Mouse (Mus musculus) thymus, adult 2 months (tissue): ENCODE measurements around the gene Gm10382. TPM values are rescaled to one million over a fixed set of nuclear protein-coding genes. Genes with fewer than 3 reads are reported as not detected.

Source experiments
- DNase-seq: peaks from one replicate; pipeline ENCODE4 v3.0.0; 2021
- H3K27ac ChIP-seq: fragments of 200-500 bp; 2 replicates; pipeline ENCODE4 v1.5.1; 2012; ENCODE audit warnings: low read length, control low read depth; ENCODE audit not compliant: control insufficient read depth, insufficient read depth
- H3K27me3 ChIP-seq: fragments of 200-500 bp; 2 replicates; pipeline ENCODE4 v1.6.1; 2012; ENCODE audit warnings: mild to moderate bottlenecking, low read length, moderate library complexity, mixed read lengths; ENCODE audit not compliant: control insufficient read depth, insufficient read depth
- H3K36me3 ChIP-seq: fragments of 200-500 bp; 2 replicates; pipeline ENCODE4 v1.6.1; 2012; ENCODE audit warnings: mild to moderate bottlenecking, low read length, moderate library complexity; ENCODE audit not compliant: control insufficient read depth, insufficient read depth
- H3K4me1 ChIP-seq: fragments of 200-500 bp; replicated peaks from 2 replicates; pipeline ENCODE4 v1.6.1; 2012; ENCODE audit warnings: low read length; ENCODE audit not compliant: control insufficient read depth, insufficient read depth
- H3K4me3 ChIP-seq: fragments of 200-500 bp; 2 replicates; pipeline ENCODE4 v1.5.1; 2012; ENCODE audit warnings: mild to moderate bottlenecking, low read length, control low read depth, moderate library complexity; ENCODE audit not compliant: control insufficient read depth, insufficient read depth
- CTCF ChIP-seq: fragments of 200-500 bp; IDR thresholded peaks from 2 replicates; pipeline ENCODE4 v1.5.1; 2012; ENCODE audit warnings: mild to moderate bottlenecking, control low read depth, low read length, moderate library complexity, borderline replicate concordance; ENCODE audit not compliant: control insufficient read depth, poor library complexity, insufficient read depth; ENCODE audit errors: extremely low read depth
- POLR2A ChIP-seq: fragments of 200-500 bp; IDR thresholded peaks from 2 replicates; pipeline ENCODE4 v1.6.1; 2012; ENCODE audit warnings: mild to moderate bottlenecking, low read length, control low read depth, moderate library complexity; ENCODE audit not compliant: control insufficient read depth, poor library complexity, insufficient read depth; ENCODE audit errors: extremely low read depth
- WGBS: fragments of 180-500 bp; shearing (Covaris S2); methylation state at CpG from one replicate; pipeline ENCODE4 v1.1.7; 2018; 5-methylcytosine and 5-hydroxymethylcytosine counted together
- polyA plus RNA-seq: library from polyadenylated mRNA; depleted of rRNA; stranded (reverse); fragments of >200 nt; gene quantifications from 2 replicates; pipeline ENCODE4 v1.2.3, GENCODE M21; 2012

Gene Gm10382
- polyA plus RNA-seq, 1 experiment, result 0.18 TPM

DNA sequence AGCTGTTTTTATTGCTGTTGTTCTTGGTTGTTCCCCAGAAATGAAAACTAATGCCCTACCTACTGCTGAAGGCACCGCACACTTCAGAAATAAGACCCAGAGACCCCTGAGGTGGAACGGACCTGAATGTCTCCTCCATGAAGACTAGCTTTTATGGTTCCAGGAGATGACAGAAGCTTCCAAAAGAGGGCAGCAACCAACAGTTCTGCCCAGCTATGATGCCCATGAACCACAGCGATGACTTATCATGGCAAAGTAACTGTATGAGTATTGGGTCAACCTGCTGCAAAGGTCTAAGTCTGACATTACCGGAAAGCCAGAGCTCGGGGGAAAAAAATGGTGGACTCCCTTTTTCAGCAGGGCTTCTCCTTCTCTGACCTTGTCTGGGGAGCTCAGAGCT lies 10.2 kb upstream of the Gm10382 start:
- TF ChIP-seq CTCF (no peak), POLR2A (no peak)
- WGBS, result 74% methylated on average over 5 of the region's 5 CpGs
- H3K4me3 ChIP-seq, result no peak overlapping the region
- no peak overlapping the region for H3K27ac ChIP-seq
- no peaks in the 10 kb centered on the region for H3K36me3 ChIP-seq
- H3K4me1 ChIP-seq, result peaks cover 19% of the 10 kb centered on the region
- no peak for DNase-seq
- H3K27me3 ChIP-seq, result no peaks in the 10 kb centered on the region

DNA sequence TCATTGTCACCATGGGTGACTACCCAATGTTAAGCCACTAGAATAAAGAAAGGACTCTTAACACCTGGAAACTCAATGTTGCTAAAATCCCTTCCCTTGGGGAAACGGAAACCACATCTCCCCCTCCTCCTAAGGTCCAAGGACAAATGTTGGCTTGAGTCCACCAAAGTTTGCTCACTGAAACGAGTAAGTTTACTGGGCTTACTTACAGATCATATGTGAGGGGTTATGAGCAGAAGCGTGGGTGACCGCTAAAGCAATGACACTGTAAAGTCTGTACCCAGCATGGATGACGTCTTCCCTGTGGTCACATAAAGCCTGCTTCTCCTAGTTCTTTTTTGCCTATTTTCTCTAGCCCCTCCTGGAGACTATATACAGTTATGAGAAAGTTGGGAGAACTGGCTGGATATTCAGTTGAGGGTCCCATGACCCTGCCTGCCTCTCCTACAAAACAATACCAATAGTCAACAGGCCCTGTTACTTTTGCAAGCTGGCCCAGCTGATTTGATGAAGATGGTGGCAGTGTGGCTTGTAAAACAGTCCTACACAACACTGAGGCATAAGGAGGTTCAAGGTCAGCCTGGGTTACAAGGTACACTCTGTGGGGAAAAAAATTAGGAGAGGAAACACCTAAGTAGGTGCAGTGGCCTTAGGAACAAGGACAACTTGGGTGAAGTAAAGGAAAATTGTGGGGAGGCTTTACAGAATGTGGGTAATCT lies 7.0 kb upstream of the Gm10382 start:
- 79% methylated on average over 5 of the region's 5 CpGs for WGBS
- no peak for DNase-seq
- no peak for TF ChIP-seq CTCF

DNA sequence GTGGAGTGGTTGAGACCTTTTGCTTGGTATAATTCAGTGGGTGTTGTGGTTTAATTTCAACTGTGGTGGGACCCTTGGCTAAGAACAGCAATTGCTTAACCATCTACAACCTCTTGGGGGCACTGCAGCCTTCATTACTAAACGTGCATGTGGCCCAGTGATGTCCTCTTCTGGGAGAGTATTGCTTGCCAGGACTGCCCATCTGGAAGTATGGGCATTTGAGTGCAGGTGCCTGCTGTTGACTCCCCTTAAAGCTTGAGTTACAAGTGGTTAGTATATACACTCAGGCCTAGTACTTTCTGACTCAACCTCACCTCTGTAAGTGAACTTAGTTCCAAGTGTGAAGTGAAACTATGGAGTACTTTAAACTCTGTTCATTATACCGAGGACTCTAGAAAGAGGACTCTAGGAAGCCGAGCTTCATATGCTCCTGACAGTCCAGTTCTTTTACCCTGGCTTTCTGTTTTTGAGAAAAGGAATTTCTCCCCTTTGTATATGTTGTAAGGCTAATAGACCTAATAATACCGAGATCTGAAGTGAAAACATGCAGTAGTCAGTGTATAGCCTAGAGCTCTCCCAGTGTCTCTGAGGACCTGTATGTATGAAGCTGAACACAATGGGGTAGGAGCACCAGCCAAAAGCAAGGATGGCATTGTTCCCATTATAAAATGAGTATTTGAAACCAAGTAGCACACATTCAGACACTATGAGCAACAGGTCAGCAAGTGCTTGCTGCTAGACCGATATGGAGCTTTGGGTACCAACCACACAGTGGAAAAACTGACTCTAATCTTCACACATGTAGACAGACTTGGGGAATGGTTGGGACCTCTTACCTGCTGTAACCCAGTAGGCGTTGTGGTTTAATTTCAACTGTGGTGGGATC lies 6.2 kb upstream of the Gm10382 start:
- 41% methylated on average over 6 of the region's 6 CpGs for WGBS
- Histone ChIP-seq H3K27me3 (no peaks in the 10 kb centered on the region), H3K4me3 (no peak overlapping the region), H3K36me3 (peaks cover 20% of the 10 kb centered on the region), H3K4me1 (no peaks in the 10 kb centered on the region; the same call in 1 of the 2 replicates), H3K27ac (no peak overlapping the region)
- TF ChIP-seq POLR2A, result no peak
- no peak for TF ChIP-seq CTCF
- peak; percentile 56 for DNase-seq

More for the DNA sequence above, 7.0 kb upstream of the Gm10382 start:
- Histone ChIP-seq H3K4me1 (peaks cover 7% of the 10 kb centered on the region), H3K27me3 (no peaks in the 10 kb centered on the region), H3K4me3 (no peak overlapping the region), H3K36me3 (peaks cover 20% of the 10 kb centered on the region), H3K27ac (no peak overlapping the region)

DNA sequence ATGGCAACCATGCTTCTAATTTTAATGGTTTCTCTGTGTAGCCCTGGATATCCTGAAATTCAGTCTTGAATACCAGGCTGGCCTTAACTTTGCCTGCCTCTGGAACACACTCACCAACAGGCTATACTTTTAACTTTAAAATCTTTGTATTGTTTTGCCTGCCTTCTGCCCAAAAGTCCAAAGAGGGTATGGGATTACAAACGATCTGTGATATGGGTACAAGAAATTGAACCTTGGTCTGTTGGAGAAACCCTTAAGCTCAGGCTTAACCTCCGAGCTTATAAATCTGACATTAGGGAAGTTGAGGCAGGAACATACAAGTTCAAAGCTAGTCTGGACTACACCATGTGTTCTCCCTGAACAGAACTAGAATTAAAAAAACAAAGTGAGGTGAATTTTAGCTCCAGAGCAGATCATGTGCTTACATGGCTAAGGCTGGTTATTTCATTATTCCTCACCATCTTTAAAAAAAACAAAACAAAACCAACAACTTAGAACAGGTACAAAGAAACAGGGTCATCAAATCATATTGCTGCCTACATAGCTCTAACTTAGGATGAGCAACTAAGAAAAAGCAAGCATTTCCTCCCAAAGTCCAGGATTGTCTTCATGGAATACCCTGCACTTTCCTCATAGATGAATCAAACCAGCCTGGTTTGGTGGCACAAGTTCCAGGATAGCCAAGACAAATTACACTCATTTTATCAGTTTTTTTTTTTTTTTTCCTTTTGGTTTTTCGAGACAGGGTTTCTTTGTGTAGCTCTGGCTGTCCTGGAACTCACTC lies 5.3 kb upstream of the Gm10382 start:
- Histone ChIP-seq H3K27ac (no peak overlapping the region), H3K36me3 (peaks cover 20% of the 10 kb centered on the region), H3K27me3 (no peaks in the 10 kb centered on the region), H3K4me3 (no peak overlapping the region), H3K4me1 (peaks cover 2% of the 10 kb centered on the region)
- WGBS, result 70% methylated on average over 3 of the region's 3 CpGs
- no peak for DNase-seq
- TF ChIP-seq CTCF, result no peak
- TF ChIP-seq POLR2A, result no peak

GRCm38 (mm10) chr5:125384512-125385214 lies 4.5 kb upstream of the Gm10382 start:
- DNase-seq, result no peak
- Histone ChIP-seq H3K27me3 (no peaks in the 10 kb centered on the region), H3K4me3 (no peak overlapping the region), H3K4me1 (peaks cover 2% of the 10 kb centered on the region), H3K36me3 (peaks cover 20% of the 10 kb centered on the region), H3K27ac (no peak overlapping the region)
- WGBS, result 94% methylated on average over 2 of the region's 2 CpGs
- TF ChIP-seq CTCF, result no peak
- TF ChIP-seq POLR2A, result no peak
